Mouse (Mus musculus): Measurements from ENCODE around the gene Hikeshi. TPM values are rescaled to one million over a fixed set of nuclear protein-coding genes. Genes with fewer than 3 reads are reported as not detected.

The Hikeshi gene
- 80.6 and 93.7 TPM in 2 replicates for polyA plus RNA-seq (2012; rRNA removed)

DNA sequence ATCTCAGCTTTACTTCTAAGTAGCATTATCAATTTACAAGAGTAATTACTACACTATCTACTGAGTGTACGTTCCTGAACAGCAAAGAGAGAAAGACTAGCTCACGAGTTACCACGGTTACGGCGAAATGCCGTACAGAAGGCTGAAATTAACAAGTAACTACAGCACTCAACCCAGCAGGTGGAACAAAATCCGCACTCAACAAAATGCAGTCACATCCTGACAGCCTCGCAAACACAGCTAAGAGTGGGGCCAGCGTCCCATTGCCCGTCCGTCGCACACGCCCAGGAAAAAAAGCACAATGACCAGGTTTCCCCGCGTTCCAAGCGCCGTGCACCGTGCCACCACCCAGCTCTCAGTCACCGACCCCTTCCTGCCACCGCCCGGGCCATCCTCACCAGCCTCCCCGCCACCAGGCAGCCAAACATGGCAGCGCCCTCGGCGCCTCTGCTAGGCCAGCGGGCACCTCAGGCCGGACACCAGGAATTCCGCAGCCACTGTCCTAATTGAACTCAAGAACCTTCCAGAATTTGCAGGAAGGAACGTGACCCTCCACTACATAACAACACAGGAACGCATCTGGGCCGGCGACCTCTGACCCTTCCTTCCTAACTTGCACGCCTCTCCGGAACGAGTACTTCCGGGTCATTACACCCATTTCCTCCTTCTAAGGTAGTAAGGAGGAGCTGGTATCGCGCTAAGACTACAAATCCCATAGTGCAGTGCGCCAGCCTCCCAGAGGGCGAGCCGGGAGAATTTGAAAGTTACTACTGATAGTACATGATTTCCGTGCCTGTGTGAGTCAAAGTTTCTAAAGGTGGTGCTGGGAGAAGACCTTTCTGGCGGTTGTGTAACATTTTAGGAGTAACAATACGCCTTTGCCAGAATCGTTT, at the start of gene Hikeshi:
Gene Hikeshi (minus strand): TSS at position 634 of the 893 bp plus-strand sequence.
- WGBS, result under 1% methylated on average over 45 of the region's 45 CpGs

GRCm38 (mm10) chr7:89984421-89984820, 43.4 kb upstream of the Hikeshi start:
- H3K27me3 ChIP-seq (ENCODE audit: control insufficient read depth, insufficient read depth, low read length), result no peaks in the 10 kb centered on the region
- TF ChIP-seq POLR2A (IDR thresholded peaks at IDR 0.05; ENCODE audit: borderline replicate concordance, insufficient read depth, low read length), result no peak
- TF ChIP-seq CTCF (IDR thresholded peaks at IDR 0.05; ENCODE audit: borderline replicate concordance, insufficient read depth, low read depth, low read length), result no peak
- peak overlapping the region; percentile 44; the same call in 1 of the 2 replicates for H3K27ac ChIP-seq (ENCODE audit: insufficient read depth, low read length)
- peaks cover 7% of the 10 kb centered on the region; the same call in 1 of the 2 replicates for H3K4me1 ChIP-seq (ENCODE audit: control insufficient read depth, insufficient read depth, low read length)
- H3K4me3 ChIP-seq (replicated peaks; ENCODE audit: insufficient read depth, low read depth, low read length), result no peak overlapping the region
- DNase-seq, result no peak

More for the DNA sequence above, at the start of gene Hikeshi:
- no peaks in the 10 kb centered on the region for H3K27me3 ChIP-seq (ENCODE audit: control insufficient read depth, insufficient read depth, low read length)
- peak; percentile 89 to 95 for DNase-seq
- H3K4me3 ChIP-seq (replicated peaks; ENCODE audit: insufficient read depth, low read depth, low read length), result peak within 1 kb of the TSS; percentile 73
- H3K27ac ChIP-seq (ENCODE audit: insufficient read depth, low read length), result 0 out of 2 replicates have a peak within 1 kb of the TSS, but pooled peaks have one; percentile 2
- H3K4me1 ChIP-seq (ENCODE audit: control insufficient read depth, insufficient read depth, low read length), result peaks cover 3% of the 10 kb centered on the region; the same call in 1 of the 2 replicates
- TF ChIP-seq POLR2A (IDR thresholded peaks at IDR 0.05; ENCODE audit: borderline replicate concordance, insufficient read depth, low read length), result peak; percentile 51; the same call in 1 of the 2 replicates
- no peak for TF ChIP-seq CTCF (IDR thresholded peaks at IDR 0.05; ENCODE audit: borderline replicate concordance, insufficient read depth, low read depth, low read length)

- Histone ChIP-seq H3K4me3 (replicated peaks; ENCODE audit: insufficient read depth, low read depth, low read length) (no peak overlapping the region), H3K4me1 (ENCODE audit: control insufficient read depth, insufficient read depth, low read length) (peaks cover 7% of the 10 kb centered on the region; the same call in 1 of the 2 replicates), H3K27me3 (ENCODE audit: control insufficient read depth, insufficient read depth, low read length) (no peaks in the 10 kb centered on the region), H3K27ac (ENCODE audit: insufficient read depth, low read length) (no peak overlapping the region)
- TF ChIP-seq POLR2A (IDR thresholded peaks at IDR 0.05; ENCODE audit: borderline replicate concordance, insufficient read depth, low read length) (no peak), CTCF (IDR thresholded peaks at IDR 0.05; ENCODE audit: borderline replicate concordance, insufficient read depth, low read depth, low read length) (no peak)
- WGBS, result 14% methylated on average over 2 of the region's 2 CpGs
- peak; percentile 42 to 74 for DNase-seq
Observed at GRCm38 (mm10) chr7:89983441-89983840, 42.4 kb upstream of the Hikeshi start.

DNA sequence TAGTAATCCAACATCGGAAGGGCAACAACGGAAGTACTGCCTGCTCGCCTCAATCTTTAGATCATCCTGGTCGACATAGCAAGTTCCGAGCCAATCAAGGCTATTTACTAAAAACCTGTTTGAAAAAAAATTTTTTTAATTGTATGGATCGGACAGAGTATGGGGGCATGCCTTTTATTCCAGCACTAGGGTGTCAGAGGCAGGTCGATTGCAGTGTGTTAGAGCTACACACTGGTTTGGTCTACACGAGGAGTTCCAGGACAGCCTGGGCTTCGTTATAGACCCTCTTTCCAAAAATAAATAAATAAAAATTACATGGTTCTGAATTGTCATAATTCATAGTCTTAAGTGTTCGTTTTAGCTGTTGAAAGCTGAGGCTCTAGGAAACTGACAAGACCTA, 40.6 kb upstream of the Hikeshi start:
- Histone ChIP-seq H3K27me3 (ENCODE audit: control insufficient read depth, insufficient read depth, low read length) (no peaks in the 10 kb centered on the region), H3K4me1 (ENCODE audit: control insufficient read depth, insufficient read depth, low read length) (peaks cover 7% of the 10 kb centered on the region; the same call in 1 of the 2 replicates), H3K27ac (ENCODE audit: insufficient read depth, low read length) (peak overlapping the region; percentile 39; the same call in 1 of the 2 replicates), H3K4me3 (replicated peaks; ENCODE audit: insufficient read depth, low read depth, low read length) (peak overlapping the region; percentile 76)
- WGBS, result 4% methylated on average over 10 of the region's 10 CpGs
- no peak for DNase-seq
- TF ChIP-seq CTCF (IDR thresholded peaks at IDR 0.05; ENCODE audit: borderline replicate concordance, insufficient read depth, low read depth, low read length), result no peak
- no peak for TF ChIP-seq POLR2A (IDR thresholded peaks at IDR 0.05; ENCODE audit: borderline replicate concordance, insufficient read depth, low read length)

GRCm38 (mm10) chr7:89980485-89981422, 39.8 kb upstream of the Hikeshi start, which contains the start of gene Eed:
Gene Eed, minus strand, starts transcription at chr7:89980983.
- TF ChIP-seq CTCF (IDR thresholded peaks at IDR 0.05; ENCODE audit: borderline replicate concordance, insufficient read depth, low read depth, low read length), result no peak
- peak; percentile 76 for TF ChIP-seq POLR2A (IDR thresholded peaks at IDR 0.05; ENCODE audit: borderline replicate concordance, insufficient read depth, low read length)
- Histone ChIP-seq H3K27ac (ENCODE audit: insufficient read depth, low read length) (peak within 1 kb of the TSS; percentile 98), H3K4me3 (replicated peaks; ENCODE audit: insufficient read depth, low read depth, low read length) (peak within 1 kb of the TSS; percentile 76), H3K27me3 (ENCODE audit: control insufficient read depth, insufficient read depth, low read length) (no peaks in the 10 kb centered on the region), H3K4me1 (ENCODE audit: control insufficient read depth, insufficient read depth, low read length) (peaks cover 7% of the 10 kb centered on the region; the same call in 1 of the 2 replicates)
- peak; percentile 95 to 96 for DNase-seq
- WGBS, result under 1% methylated on average over 87 of the region's 87 CpGs

- under 1% methylated on average over 31 of the region's 31 CpGs for WGBS
- H3K4me3 ChIP-seq (replicated peaks; ENCODE audit: insufficient read depth, low read depth, low read length), result peak overlapping the region; percentile 76
- peak overlapping the region; percentile 23; the same call in 1 of the 2 replicates for H3K27ac ChIP-seq (ENCODE audit: insufficient read depth, low read length)
- no peak for DNase-seq
- H3K27me3 ChIP-seq (ENCODE audit: control insufficient read depth, insufficient read depth, low read length), result no peaks in the 10 kb centered on the region
- TF ChIP-seq POLR2A (IDR thresholded peaks at IDR 0.05; ENCODE audit: borderline replicate concordance, insufficient read depth, low read length) (no peak), CTCF (IDR thresholded peaks at IDR 0.05; ENCODE audit: borderline replicate concordance, insufficient read depth, low read depth, low read length) (no peak)
- peaks cover 7% of the 10 kb centered on the region; the same call in 1 of the 2 replicates for H3K4me1 ChIP-seq (ENCODE audit: control insufficient read depth, insufficient read depth, low read length)
Observed at GRCm38 (mm10) chr7:89980133-89980484, 39.1 kb upstream of the Hikeshi start.
